Comparison of ENCODE assay signal across 20 mouse cellular contexts in the genomic region with DNA sequence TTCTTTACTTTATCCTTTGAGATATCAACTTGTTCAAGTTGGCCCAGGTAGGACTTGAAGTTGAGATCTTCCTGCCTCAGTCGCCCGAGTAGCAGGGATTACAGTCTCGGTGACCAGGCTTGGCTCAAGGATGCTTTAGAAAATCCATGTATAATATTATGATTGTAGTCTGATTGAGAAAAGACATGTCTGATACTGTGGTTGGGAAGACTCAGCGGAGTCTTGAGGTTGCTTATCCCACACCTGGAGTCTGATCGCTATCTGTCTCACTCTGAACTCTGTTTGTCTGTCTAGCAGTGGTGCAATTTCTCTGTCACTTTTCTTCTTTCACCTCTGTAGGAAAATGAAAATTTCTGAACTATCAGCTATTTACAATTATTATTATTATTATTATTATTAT.
DNase-seq lines count a peak whose midpoint lies in the region; TF ChIP-seq lines count a peak whose summit lies in the region.
"Had no signal": no experiment of that assay in that cellular context is flagged by ENCODE, and none has a peak within 500 bp of the region (broad histone marks: within the 10 kb centered on the region; RNA-seq: fewer than 3 reads in every experiment).

No protein-coding gene starts in this region.

- peaks cover 33% of the 10 kb centered on the region for H3K4me1 ChIP-seq in thymus, adult 2 months (replicated peaks; ENCODE audit: control insufficient read depth, insufficient read depth, low read length)
- no peaks in the 10 kb centered on the region for H3K4me1 ChIP-seq in heart, embryonic 10.5 days

- peak overlapping the region; percentile 90 for H3K27ac ChIP-seq in thymus, adult 2 months (ENCODE audit: control insufficient read depth, insufficient read depth, low read length)
- no peak overlapping the region for H3K27ac ChIP-seq in heart, embryonic 10.5 days

- no peak for DNase-seq in thymus, adult 2 months
- no peak for DNase-seq in thymus, postnatal 25 days
- DNase-seq in thymus, postnatal 0 days (ENCODE audit: low spot score): peak; percentile 53
- DNase-seq in thymus, postnatal 10 days (ENCODE audit: low spot score in 2 of 2): no peak
- peak; percentile 16 for DNase-seq in thymus, postnatal 14 days
- DNase-seq in thymus, postnatal 4 days: no peak
- DNase-seq in CD4-positive helper T cell, adult 2 months (ENCODE audit: low read depth, low spot score): peak; percentile 57
- DNase-seq in heart, embryonic 10.5 days (ENCODE audit: low spot score): no peak
- DNase-seq: adrenal gland, adult 2 months; adrenal gland, adult 8-10 months; adrenal gland, postnatal 10 days; adrenal gland, postnatal 14 days; adrenal gland, postnatal 25 days; adrenal gland, postnatal 36 days; cerebellum, adult 11 months; cerebellum, adult 11-12 months; cerebellum, adult 18-20 months had no signal

- TF ChIP-seq POLR2A in thymus, adult 2 months (IDR thresholded peaks at IDR 0.05; ENCODE audit: control insufficient read depth, extremely low read depth, insufficient read depth, low read length, poor library complexity): no peak

- no peaks in the 10 kb centered on the region for H3K36me3 ChIP-seq in thymus, adult 2 months (ENCODE audit: control insufficient read depth, insufficient read depth, low read length)
- no peaks in the 10 kb centered on the region for H3K36me3 ChIP-seq in heart, embryonic 10.5 days
- H3K36me3 ChIP-seq: G1E had no signal

- WGBS in thymus, adult 2 months: 10% methylated on average over 5 of the region's 5 CpGs
- WGBS in heart, embryonic 10.5 days: 94% methylated on average over 5 of the region's 5 CpGs

- no peaks in the 10 kb centered on the region for H3K9me3 ChIP-seq in heart, embryonic 10.5 days

- no peak for TF ChIP-seq CTCF in thymus, adult 2 months (IDR thresholded peaks at IDR 0.05; ENCODE audit: borderline replicate concordance, control insufficient read depth, extremely low read depth, insufficient read depth, low read length, poor library complexity)

- no peak overlapping the region for H3K4me3 ChIP-seq in thymus, adult 2 months (ENCODE audit: control insufficient read depth, insufficient read depth, low read length)
- H3K4me3 ChIP-seq in heart, embryonic 10.5 days: no peak overlapping the region

- H3K27me3 ChIP-seq in thymus, adult 2 months (ENCODE audit: control insufficient read depth, insufficient read depth, low read length): no peaks in the 10 kb centered on the region
- H3K27me3 ChIP-seq in heart, embryonic 10.5 days (ENCODE audit: insufficient read depth, poor library complexity, severe bottlenecking): no peaks in the 10 kb centered on the region
- H3K27me3 ChIP-seq: CH12.LX, Patski had no signal

Comparison
In these comparisons a context has a peak if more than half of its experiments do, and no peak if none do; other contexts are left out.
1. DNase-seq: peak in thymus, postnatal 0 days (single experiment), thymus, postnatal 14 days (single experiment) and CD4-positive helper T cell, adult 2 months (single experiment); none in thymus, adult 2 months (single experiment), thymus, postnatal 25 days (single experiment), thymus, postnatal 10 days (0 of 2), thymus, postnatal 4 days (single experiment) and heart, embryonic 10.5 days (single experiment).